Mouse (Mus musculus): ENCODE data around the gene Pabpn1l.

- TF ChIP-seq POLR2A (IDR thresholded peaks at IDR 0.05; ENCODE audit: low read depth, low read length) (no peak), CTCF (IDR thresholded peaks at IDR 0.05; ENCODE audit: extremely low read depth, insufficient read depth, insufficient read length, insufficient replicate concordance) (no peak)
Observed at GRCm38 (mm10) chr8:122665667-122666316, 43.3 kb upstream of the Pabpn1l start.

Measured in spleen, adult 2 months (tissue).